Mouse (Mus musculus) layer of hippocampus, adult 9-11 months (tissue): Measurements from ENCODE around the gene Tal1.

ENCODE experiments used
- DNase-seq: peaks from one replicate; pipeline ENCODE4 v3.0.0; 2022

The Tal1 gene

GRCm38 (mm10) chr4:115119642-115120041 is 63.4 kb downstream of the Tal1 start:
- no peak for DNase-seq

GRCm38 (mm10) chr4:115121162-115121561 is 64.9 kb downstream of the Tal1 start:
- no peak for DNase-seq
